Mouse (Mus musculus) 3T3-L1 (cell line): ENCODE measurements at regions not wholly inside any gene's neighbourhood (a gene's known extent, or its start where the extent isn't known, plus 50 kb on each side); places are given as distances from the start of the nearest gene placed in this dataset.

ENCODE experiments used
- DNase-seq: peaks from one replicate; pipeline ENCODE4 v3.0.0-alpha.2; 2015; ENCODE audit warnings: low read depth, low spot score

DNA sequence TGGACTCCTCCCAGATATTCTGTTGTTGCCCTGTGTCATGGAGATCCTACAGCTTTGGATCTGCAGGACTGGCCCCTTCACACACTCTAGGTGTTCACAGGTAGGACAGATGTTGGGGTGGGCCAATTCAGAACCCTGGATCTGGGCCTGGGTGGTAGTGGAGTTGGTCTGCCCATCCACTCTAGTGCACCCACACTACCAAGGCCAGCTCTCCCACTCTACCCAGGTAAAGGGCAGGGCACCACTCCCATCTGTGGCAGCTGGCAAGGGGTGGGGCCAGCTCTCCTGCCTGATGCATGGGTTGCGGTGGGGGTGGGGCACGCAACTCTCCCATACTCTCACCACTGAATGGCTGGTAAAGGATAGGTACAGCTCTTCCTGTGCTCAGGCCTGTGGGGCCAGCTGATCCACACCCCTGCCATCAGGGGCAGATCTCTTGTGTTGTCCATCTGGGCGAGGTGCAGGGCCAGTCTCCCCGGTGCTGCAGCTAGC, 76.5 kb downstream of the Gja1 start:
- DNase-seq = no peak

DNA sequence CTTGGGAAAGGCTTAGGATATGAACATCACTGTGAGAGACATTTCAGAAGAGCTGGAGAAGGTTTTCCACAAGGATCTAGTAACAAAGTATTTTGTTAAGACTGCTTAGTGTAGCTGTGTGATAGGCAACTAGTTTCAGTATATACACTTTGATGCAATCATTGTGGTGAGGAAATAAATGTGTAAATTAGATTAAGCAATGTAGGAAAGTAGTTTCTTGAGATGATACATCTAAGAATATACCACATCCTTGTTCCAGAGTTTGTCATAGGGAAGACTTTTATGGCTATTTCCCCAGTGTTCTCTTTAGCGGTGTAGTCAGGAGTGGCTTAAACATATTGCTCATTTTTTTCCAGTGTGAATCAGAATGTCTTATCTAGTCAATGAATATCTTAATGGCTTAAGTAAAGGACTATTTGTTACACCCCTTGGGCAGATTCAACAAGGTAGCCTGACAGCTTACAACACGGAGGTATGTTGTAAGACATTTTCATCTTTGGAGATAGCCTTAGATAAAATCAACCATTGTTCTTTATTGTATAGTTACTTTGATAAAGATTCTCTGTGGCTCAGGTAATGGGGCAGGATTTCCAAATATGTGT, 78.8 kb downstream of the Gja1 start:
- no peak for DNase-seq

DNA sequence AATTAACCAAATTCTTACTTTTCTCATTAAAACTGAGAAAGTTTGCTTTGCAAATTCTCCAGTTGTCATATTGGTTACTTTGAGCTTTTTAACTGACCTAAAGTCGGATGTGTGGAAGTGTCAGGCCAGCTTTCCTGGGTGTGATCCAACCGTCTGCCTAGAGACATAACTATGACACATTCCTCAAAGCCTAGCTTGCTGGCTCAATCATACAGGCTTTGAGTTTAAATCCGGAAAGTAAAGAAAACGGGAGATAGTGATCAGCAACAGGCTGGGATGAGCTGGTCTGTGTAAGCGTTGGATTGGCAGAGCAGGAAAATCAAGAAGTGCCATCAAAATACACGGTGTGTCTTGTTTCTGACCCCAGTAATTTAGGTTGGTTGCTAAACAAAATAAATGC, 91.4 kb downstream of the Gja1 start:
- DNase-seq = peak; percentile 73

DNA sequence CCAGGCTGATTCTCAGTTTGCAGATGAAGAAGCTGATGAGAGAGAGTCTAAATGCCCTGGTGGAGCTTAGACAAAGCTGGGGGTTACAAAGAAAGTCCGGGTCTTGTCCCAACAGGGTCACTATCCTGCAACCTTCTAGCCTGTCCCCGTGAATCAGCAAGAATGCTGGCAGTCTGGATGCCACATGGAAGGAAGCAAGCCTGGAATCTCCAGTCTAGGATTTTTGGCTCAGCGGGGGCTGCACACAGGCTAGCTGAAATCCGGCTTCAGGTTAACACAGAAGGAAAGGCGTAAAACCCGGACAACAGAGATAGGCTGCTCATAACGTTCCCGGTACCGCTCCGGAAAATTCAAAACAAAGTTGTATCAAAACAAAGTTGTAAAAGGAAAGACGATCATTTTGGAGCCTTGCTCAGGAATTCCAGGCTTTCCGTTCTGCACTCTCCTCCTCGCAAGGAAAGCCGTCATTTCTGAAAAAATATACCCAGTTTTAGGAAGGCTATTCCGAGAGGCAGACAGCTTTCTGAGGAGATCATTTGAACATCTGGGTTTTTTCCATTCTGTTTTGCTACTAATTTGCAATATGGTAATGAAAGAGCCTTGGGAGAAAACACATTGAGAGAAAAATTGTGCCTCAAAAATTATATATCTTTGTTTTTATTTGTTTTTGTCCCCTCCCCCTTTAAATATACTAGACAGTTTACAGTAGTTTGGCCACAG, 92.0 kb downstream of the Gja1 start:
- DNase-seq = peak; percentile 60

DNA sequence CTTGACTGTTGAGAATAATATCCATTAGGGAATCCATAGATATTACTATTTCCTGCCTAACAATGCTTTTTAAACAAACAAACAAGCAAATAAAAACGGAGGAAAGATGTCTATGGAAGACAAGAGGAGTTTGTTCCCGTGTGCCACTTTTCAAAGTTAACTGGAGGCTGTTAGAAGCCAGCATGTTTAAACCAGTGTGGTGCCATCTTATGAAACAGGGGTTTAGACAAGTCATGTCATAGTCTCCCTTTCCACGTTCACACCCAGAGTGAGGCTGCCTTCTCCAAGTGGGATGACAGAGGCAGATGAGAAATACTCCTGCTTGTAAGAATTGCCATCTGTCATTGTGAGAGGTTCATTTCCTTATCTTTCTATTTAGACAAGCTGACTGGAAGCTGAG, 92.8 kb downstream of the Gja1 start:
- no peak for DNase-seq

DNA sequence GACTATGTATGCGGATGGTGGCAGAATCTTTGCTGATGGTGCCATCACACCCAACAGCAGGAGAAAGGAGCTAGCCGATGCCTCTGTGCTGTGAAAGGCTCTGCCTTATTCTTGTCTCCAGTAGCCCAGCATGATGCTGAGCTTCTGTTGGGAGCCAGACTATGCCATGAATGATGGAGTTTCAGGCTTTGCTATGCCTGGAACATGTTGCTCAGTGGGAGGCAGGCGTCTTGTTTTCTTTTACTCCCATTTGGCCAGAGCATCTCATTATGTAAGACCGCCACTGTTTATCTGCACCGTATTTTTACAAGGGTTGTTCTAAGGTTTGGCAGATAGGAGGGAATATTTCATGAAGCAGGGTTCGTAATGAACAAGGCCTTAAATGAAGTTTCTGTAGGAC, 97.8 kb downstream of the Gja1 start:
- DNase-seq = no peak

DNA sequence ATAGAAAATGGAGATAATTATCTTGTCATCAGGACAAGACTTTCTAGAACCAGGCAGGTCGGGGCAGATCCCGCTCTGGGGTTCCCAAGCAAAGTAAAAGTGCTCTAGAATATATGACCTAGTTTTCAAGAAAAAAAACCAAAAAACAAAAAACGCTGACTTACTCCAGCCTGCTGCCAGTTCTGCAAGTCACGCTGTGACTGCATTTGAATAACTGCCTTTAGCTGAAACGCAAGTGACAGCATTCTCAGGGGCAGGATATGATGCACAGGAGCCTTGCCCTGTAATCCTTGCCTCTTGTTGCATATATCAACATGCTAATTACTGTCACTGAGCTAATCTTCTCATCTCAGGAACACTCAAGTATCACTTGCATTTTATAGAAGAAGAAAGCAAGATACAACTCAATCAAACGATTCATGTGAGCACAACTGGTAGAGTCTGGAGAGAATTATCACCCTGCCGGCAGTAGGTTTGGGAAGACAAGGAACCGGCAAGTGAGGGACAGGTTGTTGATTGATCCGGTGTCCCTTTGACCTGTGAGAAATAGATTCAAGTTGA, 105.1 kb downstream of the Gja1 start:
- no peak for DNase-seq

DNA sequence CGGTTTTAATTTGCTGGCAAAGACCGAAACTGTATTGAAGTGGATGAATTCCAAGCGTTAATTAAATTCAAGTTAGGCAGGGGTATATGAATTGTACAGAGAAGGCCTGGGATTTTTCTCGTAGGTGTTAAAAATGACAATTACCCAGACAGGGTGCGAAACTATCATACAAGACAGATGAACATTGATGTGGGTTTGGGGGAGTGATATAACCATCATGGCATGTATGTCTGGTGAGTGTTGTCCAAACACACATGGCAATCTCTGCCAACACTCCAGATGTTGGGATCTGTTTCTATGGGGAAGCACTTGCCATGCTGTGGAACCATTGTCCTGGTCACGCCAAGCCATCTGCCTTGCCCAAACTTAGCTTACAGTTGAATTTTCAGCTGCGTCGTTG, 107.8 kb downstream of the Gja1 start:
- peak; percentile 22 for DNase-seq

DNA sequence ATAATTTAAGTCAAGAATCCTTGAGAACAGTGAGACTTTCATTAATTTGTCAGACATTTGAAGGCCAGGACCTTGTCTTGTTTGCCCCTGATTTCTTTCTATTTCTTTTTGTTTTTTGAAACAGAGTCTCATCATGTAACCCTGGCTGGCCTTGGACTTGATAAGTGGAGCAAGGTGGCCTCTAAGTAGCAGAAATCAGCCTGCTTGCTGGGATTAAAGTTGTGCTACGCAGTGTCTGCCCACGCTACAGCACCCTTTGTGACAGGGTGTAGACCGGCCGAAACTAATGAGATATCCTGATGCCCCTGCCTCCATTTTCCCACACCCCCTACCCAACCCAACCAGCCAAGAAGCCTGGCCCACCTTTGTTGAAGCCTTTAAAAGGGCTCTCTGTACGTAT, 108.6 kb downstream of the Gja1 start:
- no peak for DNase-seq

DNA sequence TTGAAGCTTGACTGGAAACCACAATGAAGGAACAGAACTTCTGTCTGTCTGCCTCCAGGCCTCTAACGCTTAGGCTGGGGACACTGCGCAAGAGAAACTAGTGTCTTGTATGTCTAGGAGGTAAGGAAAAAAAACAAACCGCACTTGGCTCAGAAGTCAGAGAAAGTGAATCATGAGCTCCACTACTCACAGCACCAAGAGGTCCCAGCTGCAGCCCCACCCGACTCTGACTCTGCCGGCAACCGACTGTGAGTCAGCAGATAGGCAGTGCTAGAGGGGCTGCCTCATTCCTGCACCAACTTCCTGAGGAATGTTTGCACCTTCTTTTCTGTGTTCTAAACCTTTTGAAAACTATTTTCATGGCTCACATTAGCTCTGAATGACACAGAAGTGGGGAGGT, 109.5 kb downstream of the Gja1 start:
- peak; percentile 98 for DNase-seq

DNA sequence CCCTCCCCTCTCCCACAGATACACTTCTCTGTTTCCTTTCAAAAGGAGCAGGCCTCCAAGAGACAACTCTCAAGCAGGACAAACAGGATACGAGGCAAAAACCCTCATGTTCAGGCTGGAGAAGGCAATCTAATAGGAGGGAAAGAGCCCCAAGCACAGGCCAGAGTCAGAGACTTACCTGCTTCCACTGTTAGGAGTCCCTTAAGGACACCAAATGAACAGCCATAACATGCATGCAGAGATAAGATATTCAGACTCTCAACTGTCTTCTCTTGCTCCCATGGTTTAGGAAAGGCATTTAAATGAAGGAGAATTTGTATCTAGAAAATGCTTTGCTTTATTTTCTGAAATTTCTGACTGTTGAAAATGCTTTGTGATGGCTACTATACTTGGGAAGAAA, 116.3 kb downstream of the Gja1 start:
- DNase-seq = no peak

DNA sequence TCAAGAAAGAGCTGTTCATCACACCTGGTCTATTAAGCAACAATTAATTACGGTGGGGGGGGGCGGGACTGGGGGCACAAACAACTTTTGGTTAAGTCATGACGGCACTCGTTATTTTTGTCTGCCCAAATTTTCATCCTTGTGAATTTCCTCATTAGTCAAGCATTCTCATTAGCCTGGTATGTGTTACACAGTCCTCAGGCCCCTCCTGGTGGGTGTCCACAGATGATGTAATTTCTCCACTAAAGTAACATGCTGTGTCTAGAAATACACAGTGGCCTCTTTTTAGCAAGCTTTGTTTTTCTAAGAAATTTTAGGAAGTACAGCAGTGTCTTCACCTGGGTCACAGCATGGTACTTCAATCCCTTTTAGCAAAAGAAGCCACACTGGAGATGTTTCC, 118.2 kb downstream of the Gja1 start:
- DNase-seq = no peak

DNA sequence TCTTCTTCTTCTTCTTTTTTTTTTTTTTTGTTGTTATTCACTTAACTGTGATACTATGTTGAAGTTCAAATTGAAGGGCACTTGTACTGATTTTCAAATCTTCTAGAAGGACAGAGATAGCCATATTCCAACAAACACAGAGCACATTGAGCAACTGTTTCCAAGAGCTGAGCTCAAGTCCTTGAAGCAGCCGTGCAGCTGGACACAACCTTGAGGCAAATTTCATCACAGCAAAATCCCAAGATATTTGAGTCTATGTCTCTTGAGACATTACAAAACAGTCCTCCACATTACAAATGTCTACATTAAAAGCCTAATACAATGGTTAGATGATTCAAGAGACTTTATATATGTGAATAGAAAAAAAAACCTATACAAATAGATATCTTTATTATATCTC, 141.9 kb downstream of the Gja1 start:
- no peak for DNase-seq

DNA sequence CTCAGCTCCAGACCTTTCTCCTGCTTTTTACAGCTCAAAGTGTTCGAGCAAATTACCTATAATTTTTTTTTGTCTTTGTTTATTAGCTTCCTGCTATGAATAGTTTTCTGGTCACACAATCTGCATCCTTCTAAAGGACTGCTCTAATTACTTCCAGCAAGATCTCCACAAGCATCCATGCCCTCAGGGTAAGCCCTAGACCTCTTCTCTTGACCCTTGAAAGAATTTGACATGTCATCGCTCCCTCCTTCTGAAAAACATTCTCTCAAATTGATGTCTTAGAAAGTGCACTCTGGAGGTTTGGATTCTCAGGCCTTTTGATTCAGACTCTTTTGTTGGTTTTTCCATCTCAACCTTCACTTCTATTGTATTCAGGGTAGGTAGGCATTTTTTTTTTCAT, 148.7 kb downstream of the Gja1 start:
- DNase-seq = peak; percentile 25

DNA sequence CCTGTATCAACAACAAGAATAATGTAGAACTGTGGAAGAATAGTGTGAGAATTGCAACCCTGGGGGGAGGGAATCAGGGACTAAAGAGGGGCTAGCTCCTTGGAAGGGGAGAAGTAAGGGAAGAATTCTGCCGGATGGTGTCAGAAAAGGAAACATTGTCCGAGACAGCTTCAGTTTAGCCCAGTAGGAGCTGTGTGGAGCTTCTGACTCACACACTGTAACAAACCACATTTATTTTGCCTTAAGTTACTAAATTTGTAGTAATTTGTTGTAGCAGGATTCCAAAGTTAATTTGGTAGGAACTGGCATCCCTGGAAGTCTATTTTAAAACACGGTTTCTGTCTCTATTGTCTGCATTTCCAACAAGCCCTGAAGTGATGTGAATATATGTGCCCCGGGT, 160.0 kb downstream of the Gja1 start:
- peak; percentile 8 for DNase-seq

DNA sequence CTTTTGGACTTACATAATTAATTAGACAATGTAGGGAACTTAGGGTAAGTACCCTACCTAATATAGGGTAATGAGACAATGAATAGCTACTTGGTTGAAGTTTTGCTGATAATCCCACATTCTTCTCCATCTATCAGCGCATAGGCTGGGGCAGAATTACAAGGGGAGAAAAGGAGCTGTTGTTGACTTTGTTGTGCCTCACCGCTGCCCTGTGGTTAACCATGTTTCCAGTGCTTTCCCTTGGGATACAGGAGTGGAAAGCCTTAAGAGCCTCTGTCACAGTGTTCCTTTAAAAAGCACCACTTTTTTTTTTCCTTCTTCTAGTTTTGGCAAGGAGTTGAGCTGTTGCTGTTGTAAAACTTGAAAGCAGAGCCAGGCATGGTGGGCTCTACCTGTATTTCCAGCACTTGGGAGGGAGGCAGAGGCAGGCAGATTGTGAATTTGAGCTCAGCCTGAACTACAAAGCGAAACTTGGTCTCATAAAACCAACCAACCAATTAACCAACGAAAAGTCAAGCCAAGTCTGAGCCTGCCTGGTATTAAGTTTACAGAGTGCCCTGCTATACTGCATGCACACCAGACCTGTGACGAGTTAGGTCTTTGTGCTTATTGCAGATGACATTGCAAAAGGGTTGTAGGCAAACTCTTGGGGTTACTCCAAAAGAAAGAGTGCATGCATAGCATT, 162.8 kb downstream of the Gja1 start:
- peak; percentile 7 for DNase-seq

DNA sequence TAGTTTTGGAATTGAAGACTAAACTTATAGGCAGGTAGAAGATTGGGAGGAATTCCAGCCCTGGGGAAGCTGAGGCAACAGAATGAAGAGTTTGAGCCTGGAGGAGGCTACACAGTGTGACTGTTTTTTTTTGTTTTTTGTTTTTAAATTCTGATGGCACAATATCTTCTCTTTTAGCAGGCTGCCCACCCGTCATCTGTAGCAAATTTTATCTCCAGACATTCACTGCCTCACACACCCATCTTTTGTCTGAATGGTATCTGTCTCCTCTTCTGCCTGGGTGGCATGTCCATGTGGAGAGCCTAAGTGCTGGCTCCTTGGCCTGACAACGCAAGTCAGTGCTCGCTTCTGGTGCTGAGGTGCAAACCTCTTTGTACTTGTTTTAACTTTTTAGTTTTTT, 165.0 kb downstream of the Gja1 start:
- no peak for DNase-seq

DNA sequence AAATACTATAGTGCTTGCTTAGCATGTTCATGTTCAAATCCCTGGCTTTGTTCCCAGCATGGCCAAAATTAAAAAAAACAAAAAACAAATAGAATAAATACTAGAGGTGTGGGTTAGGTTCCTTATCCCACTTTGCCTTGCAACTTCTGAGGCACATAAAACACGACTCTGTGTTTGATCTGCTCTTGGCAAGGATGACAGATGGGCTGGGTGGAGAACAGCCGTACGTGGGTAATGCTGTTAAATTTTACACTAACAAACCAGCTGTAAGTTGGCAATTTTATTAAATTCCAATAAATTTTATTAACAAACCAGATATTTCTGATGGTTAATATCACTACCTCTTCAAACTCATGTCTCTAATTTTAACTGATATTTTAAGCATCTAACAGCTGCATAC, 168.9 kb downstream of the Gja1 start:
- DNase-seq = no peak

DNA sequence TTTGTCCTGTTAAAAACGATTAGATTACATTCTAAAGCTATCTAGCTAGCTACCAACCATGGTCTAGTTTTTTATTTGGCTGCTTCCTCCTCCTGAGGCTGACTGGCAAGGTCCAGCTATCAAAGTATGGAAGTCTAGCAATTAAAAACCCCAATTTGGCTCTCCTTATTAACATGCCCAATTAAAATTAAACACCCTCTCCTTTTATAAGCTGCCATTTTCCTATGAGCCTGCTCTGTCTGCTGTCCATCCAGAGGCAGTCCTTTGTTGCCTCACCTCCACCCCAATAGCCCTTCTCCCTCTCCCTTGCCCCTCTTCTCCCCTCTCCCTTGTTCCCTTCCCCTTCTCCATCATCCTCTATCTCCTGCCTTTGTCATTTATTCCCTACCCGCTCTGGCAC, 169.7 kb downstream of the Gja1 start:
- no peak for DNase-seq

DNA sequence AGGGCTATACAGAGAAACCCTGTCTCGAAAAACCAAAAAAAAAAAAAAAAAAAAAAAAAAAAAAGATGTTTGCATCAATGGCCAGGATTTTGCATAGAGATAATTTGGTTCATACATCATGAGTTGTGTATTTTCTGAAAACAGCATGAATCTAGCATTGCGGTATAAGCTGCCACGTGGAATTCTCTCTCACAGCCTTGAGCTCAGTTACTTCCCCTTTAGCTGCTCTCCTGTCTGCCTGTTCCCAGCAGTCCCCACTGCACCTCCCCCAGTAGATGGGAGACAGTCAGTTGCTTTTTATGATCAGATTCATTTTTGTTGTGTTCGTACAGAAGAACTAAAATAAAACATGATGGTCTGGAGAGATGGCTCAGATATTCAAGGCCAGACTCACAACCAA, 170.7 kb downstream of the Gja1 start:
- DNase-seq = no peak

DNA sequence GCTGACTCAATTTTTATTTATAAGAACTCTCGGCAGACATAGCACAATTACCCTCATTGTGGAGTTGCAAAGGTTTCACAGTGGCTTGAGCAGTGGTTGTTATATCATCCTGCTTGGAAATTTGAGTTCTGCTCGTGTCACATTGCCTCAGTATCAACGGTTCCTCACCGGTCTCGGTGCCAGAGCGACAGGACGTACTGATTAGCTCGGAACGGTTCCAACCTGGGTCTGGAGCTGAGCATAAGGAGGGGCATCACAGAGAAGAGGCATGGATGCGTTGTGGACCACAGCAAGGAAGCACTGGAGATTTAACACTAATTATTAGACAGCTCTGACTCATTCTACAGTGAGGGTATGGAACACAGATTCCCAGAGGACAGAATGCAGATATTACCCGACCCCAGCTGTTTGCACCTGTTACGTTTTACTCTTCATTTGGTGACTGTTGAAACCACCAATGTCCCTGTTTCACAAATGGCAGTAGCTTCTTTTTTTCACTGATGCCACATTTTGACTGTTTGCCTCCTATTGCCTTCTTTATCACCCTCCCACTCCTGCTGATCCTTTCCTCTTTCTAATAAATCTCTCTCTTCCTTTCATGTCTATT, 189.8 kb downstream of the Gja1 start:
- no peak for DNase-seq

DNA sequence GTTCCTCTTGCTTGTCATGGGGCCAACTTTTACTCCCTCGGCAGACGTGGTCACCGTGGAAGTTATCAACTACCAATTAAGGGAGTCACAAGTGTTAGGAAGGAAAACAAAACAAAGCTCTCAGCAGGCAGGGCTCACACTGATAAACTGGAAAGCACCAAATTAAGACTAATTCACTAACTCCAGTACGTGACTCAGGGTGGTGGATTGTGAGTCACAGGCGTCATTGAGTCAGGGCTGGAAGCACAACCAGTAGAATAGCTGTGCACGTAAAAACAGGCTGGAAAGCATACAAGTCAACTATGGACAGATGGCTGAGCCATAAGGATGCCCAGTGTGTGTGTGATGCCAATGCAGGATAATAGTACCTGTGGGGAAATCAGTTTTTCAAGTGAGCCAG, 204.9 kb downstream of the Gja1 start:
- peak; percentile 64 for DNase-seq
